Mouse (Mus musculus) intestine, embryonic 14.5 days (tissue): ENCODE measurements at regions not wholly inside any gene's neighbourhood (a gene's known extent, or its start where the extent isn't known, plus 50 kb on each side); places are given as distances from the start of the nearest gene placed in this dataset.

Experiments used
- ATAC-seq: fragments of 200-750 bp; cut with Nextera tagmentation; replicated peaks from 2 replicates; pipeline ENCODE4 v1.8.0; 2017; ENCODE audit warnings: low read depth, moderate number of reproducible peaks, moderate TSS enrichment, moderate library complexity; ENCODE audit not compliant: low FRiP score, low TSS enrichment
- DNase-seq: peaks from one replicate; pipeline ENCODE4 v3.0.0-alpha.2; 2018; ENCODE audit warnings: low spot score
- H3K27ac ChIP-seq: fragments of 300-500 bp; sonication (generic); 2 replicates; pipeline ENCODE4 v1.5.1; 2014; ENCODE audit warnings: low read depth, mild to moderate bottlenecking, control low read depth
- H3K27me3 ChIP-seq: fragments of 300-500 bp; sonication (generic); replicated peaks from 2 replicates; pipeline ENCODE4 v1.6.1; 2014; ENCODE audit warnings: low read length, control low read depth; ENCODE audit not compliant: control insufficient read depth, insufficient read depth
- H3K36me3 ChIP-seq: fragments of 300-500 bp; sonication (generic); 2 replicates; pipeline ENCODE4 v1.6.1; 2014; ENCODE audit warnings: low read length, control low read depth; ENCODE audit not compliant: control insufficient read depth, insufficient read depth
- H3K4me1 ChIP-seq: fragments of 300-500 bp; sonication (generic); replicated peaks from 2 replicates; pipeline ENCODE4 v1.6.1; 2014; ENCODE audit warnings: low read length, control low read depth, mixed read lengths; ENCODE audit not compliant: control insufficient read depth, insufficient read depth
- H3K4me2 ChIP-seq: fragments of 300-500 bp; sonication (generic); 2 replicates; pipeline ENCODE4 v1.6.1; 2014; ENCODE audit warnings: low read length
- H3K4me3 ChIP-seq: fragments of 300-500 bp; sonication (generic); 2 replicates; pipeline ENCODE4 v1.5.1; 2014; ENCODE audit warnings: low read depth, low read length, control low read depth, mixed read lengths
- H3K9ac ChIP-seq: fragments of 300-500 bp; sonication (generic); 2 replicates; pipeline ENCODE4 v1.6.1; 2014; ENCODE audit warnings: mild to moderate bottlenecking, low read length
- H3K9me3 ChIP-seq: fragments of 300-500 bp; sonication (generic); 2 replicates; pipeline ENCODE4 v1.6.1; 2016; ENCODE audit warnings: low read length, control low read depth; ENCODE audit not compliant: control insufficient read depth
- WGBS: fragments of 180-500 bp; shearing (Covaris S2); extraction: QIAGEN DNeasy Blood & Tissue Kit; methylation state at CpG from one replicate; pipeline ENCODE4 v1.1.7; 2014; 5-methylcytosine and 5-hydroxymethylcytosine counted together

- peak; percentile 55 for DNase-seq
- Histone ChIP-seq H3K27me3 (no peaks in the 10 kb centered on the region), H3K27ac (no peak overlapping the region), H3K9me3 (no peaks in the 10 kb centered on the region), H3K4me1 (no peaks in the 10 kb centered on the region), H3K9ac (no peak overlapping the region), H3K4me2 (no peak overlapping the region), H3K4me3 (no peak overlapping the region), H3K36me3 (no peaks in the 10 kb centered on the region)
- ATAC-seq: no peak
- 80% methylated on average over 2 of the region's 2 CpGs for WGBS
Observed at GRCm38 (mm10) chr9:113528586-113528985, 179.5 kb downstream of the Pdcd6ip start.

- Histone ChIP-seq H3K9me3 (no peaks in the 10 kb centered on the region), H3K4me1 (no peaks in the 10 kb centered on the region), H3K36me3 (no peaks in the 10 kb centered on the region), H3K9ac (no peak overlapping the region), H3K27me3 (no peaks in the 10 kb centered on the region), H3K4me2 (no peak overlapping the region), H3K4me3 (no peak overlapping the region), H3K27ac (no peak overlapping the region)
- DNase-seq (no peak), ATAC-seq (no peak)
- WGBS: 68% methylated on average over 3 of the region's 3 CpGs
Observed at GRCm38 (mm10) chr9:113524307-113524706, 183.8 kb downstream of the Pdcd6ip start.

GRCm38 (mm10) chr9:113523173-113523572 lies 184.9 kb downstream of the Pdcd6ip start:
- Histone ChIP-seq H3K27me3 (no peaks in the 10 kb centered on the region), H3K4me3 (no peak overlapping the region), H3K4me2 (no peak overlapping the region), H3K36me3 (no peaks in the 10 kb centered on the region), H3K4me1 (no peaks in the 10 kb centered on the region), H3K9ac (no peak overlapping the region), H3K9me3 (no peaks in the 10 kb centered on the region), H3K27ac (no peak overlapping the region)
- ATAC-seq: no peak
- WGBS: 90% methylated on average over 2 of the region's 2 CpGs
- DNase-seq: no peak

GRCm38 (mm10) chr9:113519727-113520126 lies 188.3 kb downstream of the Pdcd6ip start:
- no peaks in the 10 kb centered on the region for H3K9me3 ChIP-seq
- H3K9ac ChIP-seq: no peak overlapping the region
- DNase-seq: no peak
- no peak overlapping the region for H3K4me3 ChIP-seq
- no peak overlapping the region for H3K4me2 ChIP-seq
- H3K27ac ChIP-seq: no peak overlapping the region
- H3K27me3 ChIP-seq: no peaks in the 10 kb centered on the region
- 76% methylated on average over 10 of the region's 10 CpGs for WGBS
- no peak for ATAC-seq
- no peaks in the 10 kb centered on the region for H3K36me3 ChIP-seq
- no peaks in the 10 kb centered on the region for H3K4me1 ChIP-seq

- H3K27me3 ChIP-seq: no peaks in the 10 kb centered on the region
- H3K36me3 ChIP-seq: no peaks in the 10 kb centered on the region
- no peak overlapping the region for H3K27ac ChIP-seq
- H3K9me3 ChIP-seq: no peaks in the 10 kb centered on the region
- no peak for DNase-seq
- 57% methylated on average over 3 of the region's 3 CpGs for WGBS
- ATAC-seq: no peak
- H3K4me2 ChIP-seq: no peak overlapping the region
- no peak overlapping the region for H3K9ac ChIP-seq
- H3K4me1 ChIP-seq: no peaks in the 10 kb centered on the region
- H3K4me3 ChIP-seq: no peak overlapping the region
Observed at GRCm38 (mm10) chr9:113518482-113518881, 189.6 kb downstream of the Pdcd6ip start.

- no peaks in the 10 kb centered on the region for H3K27me3 ChIP-seq
- no peak overlapping the region for H3K4me2 ChIP-seq
- 90% methylated on average over 6 of the region's 6 CpGs for WGBS
- ATAC-seq (no peak), DNase-seq (no peak)
- no peak overlapping the region for H3K9ac ChIP-seq
- H3K4me3 ChIP-seq: no peak overlapping the region
- H3K27ac ChIP-seq: no peak overlapping the region
- no peaks in the 10 kb centered on the region for H3K36me3 ChIP-seq
- no peaks in the 10 kb centered on the region for H3K4me1 ChIP-seq
- no peaks in the 10 kb centered on the region for H3K9me3 ChIP-seq
Observed at GRCm38 (mm10) chr9:113517756-113518155, 190.3 kb downstream of the Pdcd6ip start.

- H3K36me3 ChIP-seq: no peaks in the 10 kb centered on the region
- WGBS: 81% methylated on average over 6 of the region's 6 CpGs
- H3K9ac ChIP-seq: no peak overlapping the region
- H3K4me3 ChIP-seq: no peak overlapping the region
- no peak overlapping the region for H3K27ac ChIP-seq
- DNase-seq (no peak), ATAC-seq (no peak)
- no peaks in the 10 kb centered on the region for H3K4me1 ChIP-seq
- no peaks in the 10 kb centered on the region for H3K9me3 ChIP-seq
- H3K27me3 ChIP-seq: no peaks in the 10 kb centered on the region
- no peak overlapping the region for H3K4me2 ChIP-seq
Observed at GRCm38 (mm10) chr9:113515703-113516020, 192.4 kb downstream of the Pdcd6ip start.

- no peak overlapping the region for H3K9ac ChIP-seq
- no peak overlapping the region for H3K4me3 ChIP-seq
- DNase-seq (no peak), ATAC-seq (no peak)
- no peaks in the 10 kb centered on the region for H3K36me3 ChIP-seq
- no peak overlapping the region for H3K4me2 ChIP-seq
- no peaks in the 10 kb centered on the region for H3K27me3 ChIP-seq
- no peaks in the 10 kb centered on the region for H3K9me3 ChIP-seq
- no peak overlapping the region for H3K27ac ChIP-seq
- 72% methylated on average over 23 of the region's 23 CpGs for WGBS
- no peaks in the 10 kb centered on the region for H3K4me1 ChIP-seq
Observed at GRCm38 (mm10) chr9:113514846-113515702, 193.0 kb downstream of the Pdcd6ip start.

GRCm38 (mm10) chr9:113511302-113511701 lies 196.8 kb downstream of the Pdcd6ip start:
- Histone ChIP-seq H3K36me3 (no peaks in the 10 kb centered on the region), H3K4me1 (no peaks in the 10 kb centered on the region), H3K27ac (no peak overlapping the region), H3K4me2 (no peak overlapping the region), H3K27me3 (no peaks in the 10 kb centered on the region), H3K4me3 (no peak overlapping the region), H3K9me3 (no peaks in the 10 kb centered on the region), H3K9ac (no peak overlapping the region)
- ATAC-seq: no peak
- whole genome bisulfite sequencing: 86% methylated on average over 5 of the region's 5 CpGs
- DNase-seq: no peak
